Mouse (Mus musculus): ENCODE data around the gene Begain.

The Begain gene

DNA sequence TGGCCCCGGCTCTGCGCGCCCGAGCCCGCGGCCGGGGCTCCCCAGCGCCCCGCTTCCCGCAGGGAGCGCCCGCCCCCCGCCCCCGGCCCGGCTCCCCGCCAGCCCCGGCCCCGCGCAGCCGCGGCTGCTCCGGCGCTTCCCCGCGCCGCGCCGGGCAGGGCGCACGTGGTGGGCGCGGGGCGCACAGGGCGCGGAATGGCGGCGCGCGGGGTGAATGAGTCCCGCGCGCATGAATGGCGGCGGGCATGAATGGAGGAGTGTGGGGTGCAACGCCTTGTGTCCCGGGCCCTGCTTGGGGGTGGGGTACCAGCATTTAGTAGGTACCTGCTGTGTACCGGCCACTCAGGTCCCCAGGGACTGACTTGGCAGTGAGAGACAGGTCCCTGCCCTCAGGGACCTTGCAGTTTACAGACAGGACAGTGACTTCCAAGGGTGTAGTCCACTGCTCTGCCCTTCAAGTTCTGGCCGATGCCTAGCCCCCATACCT is at the start of gene Begain:
TSS of gene Begain (minus strand) at position 51 of the 487 bp plus-strand sequence.
- no peak for DNase-seq

DNA sequence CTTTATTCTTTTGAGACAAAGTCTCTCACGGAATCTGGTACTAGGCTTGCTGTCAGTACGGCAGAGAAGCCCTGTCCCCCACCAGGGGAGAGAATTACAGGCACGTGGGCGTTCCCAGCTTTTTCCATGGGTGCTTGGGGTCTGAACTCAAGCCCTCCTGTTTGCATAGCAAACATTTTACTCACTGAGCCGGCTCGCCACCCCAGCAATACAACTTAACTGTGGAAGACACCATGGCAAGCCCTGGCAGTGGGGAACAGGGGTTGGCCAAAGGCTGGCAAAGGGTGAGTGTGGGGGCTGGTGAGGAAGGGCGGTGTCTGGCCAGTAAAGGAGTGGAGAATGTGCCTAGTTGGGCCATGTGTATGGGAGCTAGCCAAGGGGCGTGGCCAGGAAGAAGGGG is 47.7 kb upstream of the Begain start:
- no peak for DNase-seq

- DNase-seq, result no peak
These were observed 47.1 kb upstream of the Begain start for GRCm38 (mm10) chr12:109115161-109115560.

DNA sequence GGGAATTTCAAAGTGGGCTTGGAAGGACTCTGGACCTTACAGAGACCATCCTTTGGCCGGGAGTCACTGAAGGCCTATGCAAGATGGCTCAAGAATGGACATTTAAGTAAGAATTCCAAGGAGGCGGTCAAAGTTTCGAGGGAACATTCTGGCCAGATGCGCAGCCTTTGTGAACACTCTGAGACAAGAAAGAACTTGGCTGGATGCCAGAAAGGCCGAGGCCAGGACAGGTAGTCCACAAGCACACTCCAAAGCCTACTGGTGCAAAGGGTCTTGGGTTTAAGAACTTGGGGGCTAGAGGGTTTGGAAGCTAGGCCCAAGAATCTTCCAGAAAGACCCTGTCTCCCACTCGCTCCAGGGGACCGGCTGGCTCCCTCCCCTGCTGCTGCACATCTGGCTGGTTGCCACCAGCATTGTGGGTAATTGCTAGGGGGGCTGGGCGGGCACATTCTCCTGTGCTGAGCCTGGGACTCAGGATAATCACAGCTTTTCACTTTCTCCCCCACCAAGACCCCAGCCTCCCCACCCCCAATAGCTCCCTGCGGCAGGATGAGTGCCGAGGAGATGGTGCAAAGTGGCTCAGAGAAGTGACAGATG is 45.1 kb upstream of the Begain start:
- DNase-seq, result no peak

DNA sequence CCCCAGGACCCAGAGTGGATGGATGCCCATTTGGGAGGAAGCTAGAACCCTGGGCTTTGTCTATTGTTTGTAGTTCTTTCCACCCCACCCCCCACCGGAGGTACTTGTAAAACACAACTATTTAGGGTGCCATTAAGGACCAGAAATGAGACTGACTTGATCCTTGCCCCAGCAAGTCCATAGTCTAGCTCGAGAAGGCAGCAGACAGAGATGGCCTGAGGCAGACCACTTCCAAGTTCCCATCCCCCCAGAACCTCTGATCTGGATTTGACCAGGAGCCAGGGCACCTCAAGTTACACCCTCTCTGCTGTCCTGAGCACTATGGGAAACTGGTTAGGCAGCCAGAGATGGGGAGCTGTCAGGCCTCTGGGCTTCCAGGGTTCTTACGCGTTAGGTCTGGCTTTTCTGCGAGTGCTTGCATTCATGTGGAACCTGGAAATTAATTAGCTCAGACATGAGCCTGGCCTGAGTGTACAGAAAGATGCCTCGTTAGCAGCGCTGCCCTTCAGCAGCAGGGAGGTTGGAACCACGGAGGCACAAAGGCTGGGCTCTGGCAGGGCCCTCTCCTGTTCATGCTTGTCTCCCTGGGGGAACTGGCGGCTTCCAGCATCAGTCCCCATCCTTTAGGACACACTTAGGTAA is 44.5 kb upstream of the Begain start:
- no peak for DNase-seq

DNA sequence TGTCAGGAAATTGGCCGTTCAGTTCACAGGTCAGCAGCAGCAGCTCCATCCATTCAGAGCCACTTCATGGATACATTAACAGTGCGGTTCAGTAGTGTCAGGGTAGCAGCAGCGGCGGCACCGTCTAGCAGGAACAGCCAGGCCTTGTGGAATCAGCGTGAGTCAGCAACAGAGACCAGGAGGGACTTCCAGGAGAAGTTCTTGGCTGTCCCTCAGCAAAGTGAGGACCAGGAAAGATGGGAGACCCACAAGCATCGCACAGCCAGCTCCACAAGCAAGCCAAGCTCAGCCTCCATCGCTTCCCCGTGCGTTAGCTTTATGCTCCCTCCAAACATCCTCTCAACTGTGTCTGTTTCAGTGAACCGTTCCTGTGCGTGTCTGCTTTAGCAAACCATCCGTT is 40.9 kb upstream of the Begain start:
- no peak for DNase-seq

GRCm38 (mm10) chr12:109100381-109100780 is 32.4 kb upstream of the Begain start:
- DNase-seq, result no peak

DNA sequence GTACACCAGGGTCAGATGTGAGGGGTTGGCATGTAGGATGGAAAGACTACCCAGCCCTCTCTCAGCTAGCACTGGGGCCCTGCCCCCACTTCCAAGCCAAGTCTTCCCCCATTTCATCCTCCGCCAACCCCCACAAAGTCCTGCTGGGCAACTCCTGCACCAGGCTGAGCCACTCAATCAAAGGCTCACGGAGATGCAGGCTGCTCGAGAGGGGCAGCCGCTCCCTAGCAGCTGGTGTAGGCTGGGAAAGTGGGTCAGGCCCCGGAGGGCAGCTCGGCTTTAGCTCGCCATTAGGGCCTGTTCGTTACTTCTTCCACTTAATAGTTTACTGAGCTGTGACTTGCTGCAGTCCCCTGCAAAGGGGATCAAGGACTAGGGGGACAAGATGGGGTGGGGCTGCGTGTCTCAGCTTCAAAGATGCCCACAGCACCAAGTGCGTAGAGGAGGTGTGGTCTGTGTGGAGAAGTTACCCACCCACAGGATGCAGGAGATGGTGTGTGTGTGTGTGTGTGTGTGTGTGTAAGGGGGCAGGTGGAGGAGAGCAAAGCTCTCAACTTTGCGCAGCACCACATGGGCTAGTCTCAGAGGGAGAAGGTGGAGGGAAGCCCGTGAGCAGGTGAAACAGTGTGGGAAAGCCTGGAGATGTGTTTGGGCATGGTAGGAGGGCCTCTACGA is 22.6 kb upstream of the Begain start:
- DNase-seq, result peak; percentile 23

DNA sequence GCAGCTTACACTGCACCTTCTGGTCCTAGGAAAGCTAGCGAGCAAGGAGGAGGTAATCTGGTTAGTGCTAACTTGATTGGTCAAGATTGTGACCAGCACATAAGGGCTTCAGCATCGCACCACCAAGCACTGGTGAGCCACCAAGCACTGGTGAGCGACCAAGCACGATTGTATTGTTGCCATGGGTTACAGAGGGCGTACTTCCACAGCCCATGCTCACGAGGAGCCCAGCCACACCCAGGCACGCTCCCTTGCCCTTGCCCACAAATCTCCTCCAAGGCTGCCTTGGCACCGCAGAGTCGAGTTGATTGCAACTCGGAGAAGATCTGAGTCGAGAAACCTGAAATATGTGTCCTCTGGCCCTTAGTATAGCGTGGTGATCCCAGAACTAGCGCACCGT is 22.0 kb upstream of the Begain start:
- no peak for DNase-seq

- DNase-seq, result no peak
These were observed 18.1 kb upstream of the Begain start for GRCm38 (mm10) chr12:109086111-109086510.

DNA sequence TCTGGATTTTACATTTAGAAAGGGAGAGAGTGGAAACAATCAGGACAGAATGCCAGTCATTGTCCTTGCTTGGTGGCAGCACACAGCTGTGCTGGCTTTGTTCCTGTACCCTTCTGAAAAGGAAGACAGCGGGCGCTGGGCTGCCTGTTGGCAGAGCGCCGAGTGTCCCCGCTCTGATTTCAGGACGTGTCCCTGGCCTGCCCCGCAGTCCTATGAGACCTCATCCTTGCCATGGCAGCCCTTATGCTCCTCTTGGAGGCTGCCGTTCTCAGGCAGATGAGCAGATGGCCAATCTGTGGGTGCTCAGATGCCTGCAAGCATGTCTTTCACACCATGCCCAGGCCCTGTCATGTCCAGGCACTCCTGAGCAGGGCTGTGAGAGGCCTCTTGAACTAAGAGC is 17.7 kb upstream of the Begain start:
- DNase-seq, result peak; percentile 94

DNA sequence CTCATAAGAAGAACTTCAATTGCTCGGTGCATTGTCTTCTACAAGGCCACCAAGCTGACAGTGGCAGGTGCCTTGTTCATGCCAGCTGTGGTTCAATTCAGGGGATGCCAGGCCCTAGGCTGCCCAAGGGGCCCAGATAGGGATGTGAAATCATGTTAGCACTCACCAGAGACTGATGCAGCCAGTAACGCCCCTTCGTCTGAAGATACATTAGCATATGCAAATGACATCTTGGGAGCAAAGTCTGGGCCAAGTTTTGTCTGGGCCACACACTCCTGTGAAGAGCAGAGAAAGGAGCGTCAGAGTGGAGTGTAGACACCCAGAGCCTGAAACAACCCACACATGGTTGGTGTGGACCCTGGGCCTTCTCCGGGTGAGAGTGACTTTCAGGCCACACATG is 17.0 kb upstream of the Begain start:
- DNase-seq, result no peak

DNA sequence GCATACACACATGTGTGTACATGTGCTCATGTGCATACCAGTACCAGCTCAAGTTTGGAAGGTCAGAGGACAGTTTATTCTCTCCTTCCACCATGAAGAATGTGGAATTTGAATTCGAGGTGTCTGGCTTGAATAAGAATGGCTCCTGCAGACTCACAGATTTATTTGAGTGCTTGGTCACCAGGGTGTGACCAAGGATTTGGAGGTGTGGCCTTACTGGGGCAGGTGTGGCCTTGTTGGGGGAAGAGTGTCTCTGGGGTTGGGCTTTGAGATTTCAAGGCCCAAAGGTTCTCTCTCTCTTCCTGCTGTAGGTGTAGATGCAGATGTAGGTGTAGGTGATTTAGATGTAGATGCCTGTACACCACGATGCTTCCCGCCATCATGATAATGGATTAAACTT is 15.5 kb upstream of the Begain start:
- no peak for DNase-seq

DNA sequence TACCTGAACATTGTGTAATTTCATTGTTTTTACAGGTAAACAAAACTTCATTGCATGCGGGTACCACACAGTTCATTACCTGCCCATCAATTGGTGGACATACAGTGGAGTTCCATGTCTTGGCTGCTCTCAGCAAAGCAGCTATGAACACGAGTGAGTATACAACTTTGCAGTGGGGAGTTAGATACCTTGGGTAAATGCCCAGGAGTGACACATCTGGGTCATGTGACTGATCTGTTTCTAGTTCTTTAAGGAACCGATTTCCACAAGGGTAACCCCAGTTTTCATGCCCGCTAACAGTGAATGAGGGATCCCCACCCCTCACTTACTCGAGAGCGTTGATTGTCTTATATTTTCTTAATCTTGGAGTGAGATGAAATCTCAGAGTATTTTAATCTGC is 9.0 kb upstream of the Begain start:
- no peak for DNase-seq

GRCm38 (mm10) chr12:109074777-109075285 is 6.8 kb upstream of the Begain start:
- DNase-seq, result no peak

DNA sequence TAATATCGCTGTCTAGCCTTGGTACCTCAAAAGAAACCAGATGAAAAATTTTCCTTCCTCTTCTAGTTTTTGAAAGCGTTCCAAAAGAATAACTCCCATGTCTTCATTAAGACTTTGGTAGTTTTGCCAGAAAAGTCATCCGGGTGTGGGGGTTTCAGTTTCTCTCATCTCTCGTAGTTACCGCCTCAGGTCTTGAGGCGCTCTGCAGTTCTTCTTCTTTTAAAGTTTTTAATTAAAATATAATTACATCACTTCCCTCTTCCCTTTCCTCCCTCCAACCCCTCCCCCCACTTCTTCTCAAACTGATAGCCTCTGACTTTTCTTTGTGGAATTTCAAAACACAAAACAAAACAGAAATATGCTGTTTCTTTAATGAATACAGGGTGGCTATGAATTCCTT is 6.1 kb upstream of the Begain start:
- DNase-seq, result no peak

GRCm38 (mm10) chr12:109071248-109071647 is 3.2 kb upstream of the Begain start:
- peak; percentile 84 for DNase-seq

DNA sequence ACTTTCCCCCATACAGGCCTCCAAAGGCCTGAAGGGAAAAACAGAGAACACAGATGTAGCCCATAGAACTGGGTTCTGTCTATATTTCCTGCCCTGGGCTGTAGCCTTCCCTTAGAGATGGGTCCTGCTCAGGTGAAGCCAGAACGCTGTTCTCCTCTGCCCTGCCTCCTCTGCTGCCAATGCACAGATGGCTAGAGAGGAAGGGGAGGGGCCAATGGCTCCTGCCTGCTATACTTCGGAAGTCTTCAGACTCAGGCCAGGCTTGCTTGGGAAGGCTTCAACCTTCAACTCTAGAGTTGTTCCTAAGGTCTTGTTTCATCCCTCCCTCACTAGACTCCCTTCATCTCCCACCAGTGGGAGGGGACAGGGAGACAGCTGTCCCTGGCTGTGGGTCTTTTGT is 1.7 kb upstream of the Begain start:
- peak; percentile 38 for DNase-seq

- DNase-seq, result no peak
These were observed 721 bp upstream of the Begain start for GRCm38 (mm10) chr12:109068738-109069137.

DNA sequence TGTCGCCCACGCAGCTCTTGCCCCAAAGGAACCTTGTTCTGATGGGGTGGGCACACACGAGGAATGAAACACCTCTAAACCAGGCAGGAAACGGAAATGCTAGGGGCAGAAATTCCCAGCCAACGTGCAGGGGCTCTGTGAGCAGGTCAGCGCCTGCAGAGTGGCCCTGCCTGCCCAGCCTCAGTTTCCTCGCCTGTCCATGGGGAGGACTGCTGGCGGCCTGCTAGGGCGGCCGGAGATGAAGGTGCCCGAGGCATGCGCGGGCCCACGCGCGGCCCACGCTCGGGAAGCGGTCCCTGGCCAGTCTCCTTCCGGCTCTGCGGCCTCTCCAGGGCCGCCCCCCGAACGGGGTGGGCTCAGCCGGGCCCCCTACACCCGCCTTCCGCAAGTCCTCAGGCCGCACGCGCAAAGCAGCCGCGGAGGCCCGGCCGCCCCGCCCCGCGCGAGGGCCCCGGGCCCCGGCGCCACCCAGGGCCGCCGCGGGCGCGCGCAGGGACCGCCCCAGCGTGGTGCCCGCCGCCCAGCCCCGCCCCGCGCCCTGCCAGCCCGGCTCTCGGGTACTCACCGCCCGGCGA is 369 bp downstream of the Begain start:
- no peak for DNase-seq

GRCm38 (mm10) chr12:109058660-109059059 is 9.4 kb downstream of the Begain start:
- DNase-seq, result no peak

- DNase-seq, result no peak
These were observed 10.3 kb downstream of the Begain start for GRCm38 (mm10) chr12:109057736-109058135.

DNA sequence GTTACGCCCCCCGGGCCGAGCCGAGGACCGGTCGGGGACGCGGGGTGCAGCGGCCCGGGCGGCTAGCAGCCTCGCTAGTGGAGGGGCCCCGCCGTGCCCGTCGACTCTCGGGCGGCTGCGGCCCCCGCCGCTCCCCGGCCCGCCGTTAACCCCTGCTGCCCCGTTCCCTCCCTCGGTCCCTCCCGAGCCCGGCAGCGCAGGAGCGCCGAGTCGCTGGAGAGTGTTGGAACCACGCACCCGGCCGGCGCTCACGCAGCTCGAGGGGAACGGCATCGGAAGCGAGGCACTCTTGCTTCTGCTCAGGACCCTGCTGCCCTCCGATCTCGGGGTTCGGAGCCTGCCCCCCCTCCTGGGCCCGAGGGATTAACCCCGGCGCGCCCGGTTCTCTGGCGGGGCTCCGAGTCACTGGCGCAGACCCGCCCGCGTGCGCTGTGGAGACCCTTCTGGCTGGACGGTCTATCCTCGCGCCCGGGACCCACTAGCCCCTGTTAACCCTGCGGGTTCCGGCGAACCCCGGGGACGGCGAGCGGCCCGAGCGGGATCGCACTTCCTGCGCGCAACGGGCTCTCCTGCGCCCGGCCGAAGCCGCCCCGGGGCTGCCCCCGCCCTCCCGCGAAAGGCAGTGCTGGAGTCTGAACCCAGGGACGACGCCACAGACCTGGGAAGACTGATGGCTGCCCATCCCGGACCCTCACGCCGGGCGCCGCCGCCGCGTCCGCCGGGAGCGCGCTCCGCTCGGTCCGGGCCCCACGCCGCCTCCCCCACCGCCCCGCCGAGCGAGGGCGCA is 14.8 kb downstream of the Begain start:
- no peak for DNase-seq

Data from cerebellum, adult 9-11 months (tissue).